Mouse (Mus musculus) kidney, embryonic 14.5 days (tissue): Measurements from ENCODE around the gene Mau2. TPM values are rescaled to one million over a fixed set of nuclear protein-coding genes. Genes with fewer than 3 reads are reported as not detected.
"Not testable (repeated sequence)": the region's sequence is repeated elsewhere in the genome, so short reads cannot be mapped to it uniquely, and the experiment has no call there.

Experiments
- ATAC-seq: fragments of 200-750 bp; cut with Nextera tagmentation; 2 replicates; pipeline ENCODE4 v1.8.0; 2017; ENCODE audit warnings: moderate number of reproducible peaks, mild to moderate bottlenecking, moderate TSS enrichment, moderate library complexity; ENCODE audit not compliant: low FRiP score, low TSS enrichment
- H3K27ac ChIP-seq: fragments of 300-500 bp; sonication (generic); 2 replicates; pipeline ENCODE4 v1.5.1; 2014; ENCODE audit warnings: low read depth, mild to moderate bottlenecking, low read length, moderate library complexity, mixed read lengths
- H3K27me3 ChIP-seq: fragments of 300-500 bp; sonication (generic); 2 replicates; pipeline ENCODE4 v1.6.1; 2014; ENCODE audit warnings: mild to moderate bottlenecking, low read length; ENCODE audit not compliant: control insufficient read depth, insufficient read depth
- H3K36me3 ChIP-seq: fragments of 300-500 bp; sonication (generic); 2 replicates; pipeline ENCODE4 v1.6.1; 2014; ENCODE audit warnings: low read length, mixed read lengths; ENCODE audit not compliant: control insufficient read depth, insufficient read depth
- H3K4me1 ChIP-seq: fragments of 300-500 bp; sonication (generic); 2 replicates; pipeline ENCODE4 v1.6.1; 2014; ENCODE audit warnings: low read length, mixed read lengths; ENCODE audit not compliant: control insufficient read depth, insufficient read depth
- H3K4me2 ChIP-seq: fragments of 300-500 bp; sonication (generic); replicated peaks from 2 replicates; pipeline ENCODE4 v1.6.1; 2014; ENCODE audit warnings: low read depth, mild to moderate bottlenecking, low read length
- H3K4me3 ChIP-seq: fragments of 300-500 bp; sonication (generic); 2 replicates; pipeline ENCODE4 v1.5.1; 2014; ENCODE audit warnings: mild to moderate bottlenecking, low read length
- H3K9ac ChIP-seq: fragments of 300-500 bp; sonication (generic); 2 replicates; pipeline ENCODE4 v1.6.1; 2014; ENCODE audit warnings: low read depth, mild to moderate bottlenecking, low read length, moderate library complexity
- H3K9me3 ChIP-seq: fragments of 300-500 bp; sonication (generic); 2 replicates; pipeline ENCODE4 v1.6.1; 2016; ENCODE audit warnings: low read length; ENCODE audit not compliant: control insufficient read depth
- WGBS: fragments of 180-500 bp; shearing (Covaris S2); extraction: QIAGEN DNeasy Blood & Tissue Kit; methylation state at CpG from one replicate; pipeline ENCODE4 v1.1.7; 2014; 5-methylcytosine and 5-hydroxymethylcytosine counted together
- polyA plus RNA-seq: library from polyadenylated mRNA; unstranded; fragments of >200 nt; fragmentation: Nextera tagmentation; extraction: Ambion mirVana; gene quantifications from 2 replicates; pipeline ENCODE4 v1.2.1, GENCODE M21; 2014

Mau2 gene
- polyA plus RNA-seq, 1 experiment from 2014 or later = 58.4 TPM

- Histone ChIP-seq H3K27me3 (peaks cover 47% of the 10 kb centered on the region), H3K27ac (no peak overlapping the region), H3K4me3 (no peak overlapping the region), H3K9me3 (no peaks in the 10 kb centered on the region), H3K4me1 (peaks cover 10% of the 10 kb centered on the region; the same call in 1 of the 2 replicates), H3K4me2 (no peak overlapping the region), H3K36me3 (no peaks in the 10 kb centered on the region), H3K9ac (no peak overlapping the region)
- 88% methylated on average over 2 of the region's 2 CpGs for WGBS
- ATAC-seq = no peak
These were observed 39.4 kb upstream of the Mau2 start for GRCm38 (mm10) chr8:70081976-70082375.

DNA sequence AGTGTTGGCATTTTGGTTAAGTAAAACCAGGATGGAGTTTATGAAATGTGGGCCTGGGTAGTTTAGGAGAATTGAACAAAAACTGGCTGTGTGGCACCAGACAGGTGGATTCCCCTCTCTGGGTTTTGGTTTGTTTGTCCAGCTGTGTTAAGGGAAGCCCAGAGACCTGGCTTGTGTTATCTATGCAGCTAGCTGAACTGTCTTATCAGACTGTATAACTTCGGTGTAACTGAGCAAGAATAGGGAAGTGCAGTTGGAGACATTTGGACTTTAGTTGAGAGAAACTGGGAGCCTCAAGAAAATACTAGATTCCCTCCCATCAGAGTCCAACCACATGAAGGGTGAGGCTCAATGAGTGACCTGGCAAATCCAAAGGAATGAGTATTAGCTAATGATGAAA, 31.1 kb upstream of the Mau2 start:
- Histone ChIP-seq H3K4me1 (peaks cover 7% of the 10 kb centered on the region; the same call in 1 of the 2 replicates), H3K4me2 (no peak overlapping the region), H3K4me3 (no peak overlapping the region), H3K27me3 (no peaks in the 10 kb centered on the region), H3K9me3 (no peaks in the 10 kb centered on the region), H3K9ac (no peak overlapping the region), H3K36me3 (peaks cover 26% of the 10 kb centered on the region), H3K27ac (no peak overlapping the region)
- ATAC-seq = no peak
- 91% methylated on average over 1 of the region's 1 CpGs for WGBS

GRCm38 (mm10) chr8:70073120-70073519, 30.6 kb upstream of the Mau2 start:
- 63% methylated on average over 8 of the region's 8 CpGs for WGBS
- Histone ChIP-seq H3K4me1 (peaks cover 7% of the 10 kb centered on the region; the same call in 1 of the 2 replicates), H3K9ac (peak overlapping the region; percentile 40; the same call in 1 of the 2 replicates), H3K27me3 (no peaks in the 10 kb centered on the region), H3K27ac (no peak overlapping the region), H3K4me2 (peak overlapping the region; percentile 45; the same call in 1 of the 2 replicates), H3K4me3 (peak overlapping the region; percentile 22), H3K9me3 (no peaks in the 10 kb centered on the region), H3K36me3 (peaks cover 26% of the 10 kb centered on the region)
- ATAC-seq = no peak

- no peaks in the 10 kb centered on the region for H3K9me3 ChIP-seq
- no peak within 1 kb of the TSS for H3K27ac ChIP-seq
- ATAC-seq = peak; percentile 63
- H3K9ac ChIP-seq = peak within 1 kb of the TSS; percentile 40; the same call in 1 of the 2 replicates
- 8% methylated on average over 24 of the region's 27 CpGs for WGBS
- H3K4me2 ChIP-seq = peak within 1 kb of the TSS; percentile 45
- no peaks in the 10 kb centered on the region for H3K27me3 ChIP-seq
- peaks cover 29% of the 10 kb centered on the region for H3K36me3 ChIP-seq
- H3K4me1 ChIP-seq = peaks cover 7% of the 10 kb centered on the region; the same call in 1 of the 2 replicates
- peak within 1 kb of the TSS; percentile 22 for H3K4me3 ChIP-seq
These were observed 30.0 kb upstream of the Mau2 start, which contains the start of gene Tm6sf2 for GRCm38 (mm10) chr8:70072441-70073069. Tm6sf2 (plus strand) TSS chr8:70072924.

DNA sequence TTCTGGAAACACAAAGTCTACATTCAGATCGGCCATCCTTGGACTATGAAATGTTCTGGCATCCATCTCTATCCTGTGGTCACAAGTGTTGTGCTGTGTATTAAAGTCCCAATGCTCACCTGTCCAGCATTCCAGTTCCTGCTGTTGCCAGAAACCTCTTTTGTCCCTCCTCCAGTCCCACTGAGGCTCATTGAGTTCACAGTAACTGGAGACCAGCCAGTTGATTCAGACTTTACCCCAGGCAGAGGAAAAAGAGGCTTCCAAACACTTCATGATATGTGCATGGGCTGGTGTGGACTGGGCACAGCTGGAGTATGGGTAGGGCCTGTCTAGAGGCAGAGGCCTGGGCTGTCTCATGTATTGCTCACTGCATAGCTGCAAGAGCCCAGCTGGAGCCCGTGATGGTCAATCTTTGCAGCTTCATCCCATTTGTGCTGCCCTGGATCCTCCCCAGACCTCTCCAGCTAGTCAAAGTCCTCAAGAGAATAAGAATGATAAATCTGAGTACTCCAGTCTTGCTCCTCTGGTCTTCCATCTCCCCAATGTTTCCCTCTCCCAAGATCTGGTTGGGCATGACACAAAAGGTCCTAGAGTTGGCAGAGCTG, 29.4 kb upstream of the Mau2 start:
- 84% methylated on average over 2 of the region's 2 CpGs for WGBS
- H3K9ac ChIP-seq = no peak overlapping the region
- H3K27me3 ChIP-seq = no peaks in the 10 kb centered on the region
- H3K4me1 ChIP-seq = peaks cover 7% of the 10 kb centered on the region; the same call in 1 of the 2 replicates
- no peak overlapping the region for H3K4me3 ChIP-seq
- H3K4me2 ChIP-seq = no peak overlapping the region
- ATAC-seq = no peak
- peaks cover 32% of the 10 kb centered on the region for H3K36me3 ChIP-seq
- H3K9me3 ChIP-seq = no peaks in the 10 kb centered on the region
- H3K27ac ChIP-seq = no peak overlapping the region

DNA sequence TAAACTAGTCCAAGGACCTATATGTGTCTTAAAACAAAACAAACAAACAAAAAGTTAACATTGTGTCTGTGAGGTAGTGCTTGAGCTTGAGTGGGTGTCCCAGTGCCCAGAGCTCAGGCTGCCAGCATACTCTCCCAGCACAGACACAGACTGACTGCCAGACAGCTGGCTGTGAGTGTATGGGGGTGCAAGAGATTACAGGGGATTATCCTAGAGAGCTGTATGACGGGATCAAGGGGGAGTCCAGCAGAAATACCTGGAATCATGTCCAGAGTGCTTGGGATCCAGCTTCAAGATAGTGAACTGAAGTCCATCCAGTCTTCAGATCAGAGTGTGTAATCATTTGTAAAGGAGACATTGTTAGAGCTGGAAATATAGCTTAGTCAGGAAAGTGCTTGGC, 15.2 kb upstream of the Mau2 start:
- peaks cover 84% of the 10 kb centered on the region for H3K36me3 ChIP-seq
- H3K4me2 ChIP-seq = no peak overlapping the region
- H3K9ac ChIP-seq = no peak overlapping the region
- ATAC-seq = no peak
- H3K9me3 ChIP-seq = no peaks in the 10 kb centered on the region
- H3K4me3 ChIP-seq = no peak overlapping the region
- no peaks in the 10 kb centered on the region for H3K4me1 ChIP-seq
- no peak overlapping the region for H3K27ac ChIP-seq
- 93% methylated on average over 1 of the region's 1 CpGs for WGBS
- H3K27me3 ChIP-seq = no peaks in the 10 kb centered on the region

- WGBS = 92% methylated on average over 5 of the region's 5 CpGs
- H3K27ac ChIP-seq, H3K27me3 ChIP-seq, ATAC-seq, H3K9me3 ChIP-seq, H3K9ac ChIP-seq, H3K4me2 ChIP-seq, H3K4me3 ChIP-seq, H3K4me1 ChIP-seq: not testable (repeated sequence)
- H3K36me3 ChIP-seq = peaks cover 55% of the 10 kb centered on the region
These were observed 7.9 kb upstream of the Mau2 start for GRCm38 (mm10) chr8:70050434-70050833.

DNA sequence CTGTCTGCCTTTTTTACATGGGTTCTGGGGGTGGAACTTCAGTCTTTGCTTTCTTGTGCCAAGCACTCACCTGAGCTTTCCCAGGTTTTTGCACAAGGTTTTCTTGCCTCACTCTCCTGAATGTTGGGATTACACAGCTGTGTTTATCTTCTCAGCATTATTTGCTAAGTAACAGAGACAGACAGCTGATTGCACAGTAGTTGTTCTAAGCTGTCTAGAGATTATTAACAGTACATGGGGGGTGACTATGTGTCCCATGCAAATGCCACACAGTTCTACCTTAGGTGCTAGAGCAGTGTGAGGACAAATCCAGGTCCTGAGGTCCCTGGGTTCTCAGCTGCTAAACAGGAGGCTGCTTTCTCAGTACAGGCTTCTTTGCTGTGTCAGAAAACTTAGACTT, 7.1 kb upstream of the Mau2 start:
- Histone ChIP-seq H3K36me3 (peaks cover 48% of the 10 kb centered on the region), H3K4me2 (no peak overlapping the region), H3K27me3 (no peaks in the 10 kb centered on the region), H3K9me3 (no peaks in the 10 kb centered on the region), H3K4me3 (no peak overlapping the region), H3K9ac (no peak overlapping the region), H3K27ac (no peak overlapping the region), H3K4me1 (no peaks in the 10 kb centered on the region)
- ATAC-seq = no peak

GRCm38 (mm10) chr8:70043996-70044395, 1.5 kb upstream of the Mau2 start:
- WGBS = 91% methylated on average over 5 of the region's 5 CpGs
- H3K4me2 ChIP-seq = peak overlapping the region; percentile 68
- H3K27ac ChIP-seq = no peak overlapping the region
- no peaks in the 10 kb centered on the region for H3K9me3 ChIP-seq
- H3K27me3 ChIP-seq = no peaks in the 10 kb centered on the region
- H3K36me3 ChIP-seq = peaks cover 8% of the 10 kb centered on the region
- H3K4me3 ChIP-seq = no peak overlapping the region
- H3K4me1 ChIP-seq = peaks cover 26% of the 10 kb centered on the region; the same call in 1 of the 2 replicates
- ATAC-seq = no peak
- no peak overlapping the region; the same call in 1 of the 2 replicates for H3K9ac ChIP-seq
